Mouse (Mus musculus): Measurements from ENCODE around the gene Tjp1. TPM values are rescaled to one million over a fixed set of nuclear protein-coding genes. Genes with fewer than 3 reads are reported as not detected.

Gene Tjp1
- polyA plus RNA-seq, 1 experiment, result 19.3 TPM

GRCm38 (mm10) chr7:65419926-65420325 lies 107.7 kb downstream of the Tjp1 start:
- Histone ChIP-seq H3K79me3 (ENCODE audit: low read depth) (no peaks in the 10 kb centered on the region), H3K79me2 (ENCODE audit: control insufficient read depth, insufficient read depth) (no peaks in the 10 kb centered on the region), H3K4me3 (ENCODE audit: insufficient read depth, poor library complexity, severe bottlenecking) (no peak overlapping the region), H3ac (ENCODE audit: control insufficient read depth, insufficient read length, low read depth) (no peak overlapping the region), H3K36me3 (ENCODE audit: control insufficient read depth, insufficient read depth) (no peaks in the 10 kb centered on the region), H3K27me3 (ENCODE audit: control insufficient read depth, insufficient read depth, insufficient read length) (no peaks in the 10 kb centered on the region)
- TF ChIP-seq MYOG (IDR thresholded peaks at IDR 0.05; ENCODE audit: control insufficient read depth, extremely low read depth, insufficient read length), result no peak
- TF ChIP-seq MYOD1 (IDR thresholded peaks at IDR 0.05; ENCODE audit: control insufficient read depth, insufficient read length, low read depth), result no peak
- TF ChIP-seq CEBPB (IDR thresholded peaks at IDR 0.05; ENCODE audit: low read depth), result no peak
- TF ChIP-seq CTCF (IDR thresholded peaks at IDR 0.05; ENCODE audit: control insufficient read depth, insufficient read depth, insufficient read length), result no peak
- TF ChIP-seq USF1 (IDR thresholded peaks at IDR 0.05; ENCODE audit: low read depth), result no peak
- no peak for TF ChIP-seq FOSL1 (IDR thresholded peaks at IDR 0.05; ENCODE audit: insufficient read depth, low read length, poor library complexity, severe bottlenecking)
- TF ChIP-seq MAX (IDR thresholded peaks at IDR 0.05), result no peak

GRCm38 (mm10) chr7:65419012-65419411 lies 108.6 kb downstream of the Tjp1 start:
- Histone ChIP-seq H3K27me3 (ENCODE audit: control insufficient read depth, insufficient read depth, insufficient read length) (no peaks in the 10 kb centered on the region), H3K79me3 (ENCODE audit: low read depth) (no peaks in the 10 kb centered on the region), H3ac (ENCODE audit: control insufficient read depth, insufficient read length, low read depth) (no peak overlapping the region), H3K4me3 (ENCODE audit: insufficient read depth, poor library complexity, severe bottlenecking) (no peak overlapping the region), H3K79me2 (ENCODE audit: control insufficient read depth, insufficient read depth) (no peaks in the 10 kb centered on the region), H3K36me3 (ENCODE audit: control insufficient read depth, insufficient read depth) (no peaks in the 10 kb centered on the region)
- TF ChIP-seq MYOG (IDR thresholded peaks at IDR 0.05; ENCODE audit: control insufficient read depth, extremely low read depth, insufficient read length) (no peak), CEBPB (IDR thresholded peaks at IDR 0.05; ENCODE audit: low read depth) (no peak), CTCF (IDR thresholded peaks at IDR 0.05; ENCODE audit: control insufficient read depth, insufficient read depth, insufficient read length) (no peak), MAX (IDR thresholded peaks at IDR 0.05) (no peak), USF1 (IDR thresholded peaks at IDR 0.05; ENCODE audit: low read depth) (no peak), MYOD1 (IDR thresholded peaks at IDR 0.05; ENCODE audit: control insufficient read depth, insufficient read length, low read depth) (no peak), FOSL1 (IDR thresholded peaks at IDR 0.05; ENCODE audit: insufficient read depth, low read length, poor library complexity, severe bottlenecking) (no peak)

- Histone ChIP-seq H3K79me3 (ENCODE audit: low read depth) (no peaks in the 10 kb centered on the region), H3K36me3 (ENCODE audit: control insufficient read depth, insufficient read depth) (no peaks in the 10 kb centered on the region), H3K79me2 (ENCODE audit: control insufficient read depth, insufficient read depth) (no peaks in the 10 kb centered on the region), H3K27me3 (ENCODE audit: control insufficient read depth, insufficient read depth, insufficient read length) (no peaks in the 10 kb centered on the region), H3K4me3 (ENCODE audit: insufficient read depth, poor library complexity, severe bottlenecking) (no peak overlapping the region), H3ac (ENCODE audit: control insufficient read depth, insufficient read length, low read depth) (no peak overlapping the region)
- no peak for TF ChIP-seq CEBPB (IDR thresholded peaks at IDR 0.05; ENCODE audit: low read depth)
- no peak for TF ChIP-seq MAX (IDR thresholded peaks at IDR 0.05)
- TF ChIP-seq MYOG (IDR thresholded peaks at IDR 0.05; ENCODE audit: control insufficient read depth, extremely low read depth, insufficient read length), result no peak
- no peak for TF ChIP-seq CTCF (IDR thresholded peaks at IDR 0.05; ENCODE audit: control insufficient read depth, insufficient read depth, insufficient read length)
- TF ChIP-seq MYOD1 (IDR thresholded peaks at IDR 0.05; ENCODE audit: control insufficient read depth, insufficient read length, low read depth), result no peak
- no peak for TF ChIP-seq USF1 (IDR thresholded peaks at IDR 0.05; ENCODE audit: low read depth)
- no peak for TF ChIP-seq FOSL1 (IDR thresholded peaks at IDR 0.05; ENCODE audit: insufficient read depth, low read length, poor library complexity, severe bottlenecking)
These were observed 109.1 kb downstream of the Tjp1 start for GRCm38 (mm10) chr7:65418366-65418911.

- no peak overlapping the region for H3K4me3 ChIP-seq (ENCODE audit: insufficient read depth, poor library complexity, severe bottlenecking)
- H3K79me3 ChIP-seq (ENCODE audit: low read depth), result no peaks in the 10 kb centered on the region
- no peaks in the 10 kb centered on the region for H3K36me3 ChIP-seq (ENCODE audit: control insufficient read depth, insufficient read depth)
- no peak overlapping the region for H3ac ChIP-seq (ENCODE audit: control insufficient read depth, insufficient read length, low read depth)
- H3K27me3 ChIP-seq (ENCODE audit: control insufficient read depth, insufficient read depth, insufficient read length), result no peaks in the 10 kb centered on the region
- TF ChIP-seq CEBPB (IDR thresholded peaks at IDR 0.05; ENCODE audit: low read depth), result no peak
- TF ChIP-seq USF1 (IDR thresholded peaks at IDR 0.05; ENCODE audit: low read depth), result no peak
- TF ChIP-seq MYOG (IDR thresholded peaks at IDR 0.05; ENCODE audit: control insufficient read depth, extremely low read depth, insufficient read length), result no peak
- no peak for TF ChIP-seq FOSL1 (IDR thresholded peaks at IDR 0.05; ENCODE audit: insufficient read depth, low read length, poor library complexity, severe bottlenecking)
- no peak for TF ChIP-seq MAX (IDR thresholded peaks at IDR 0.05)
- no peak for TF ChIP-seq CTCF (IDR thresholded peaks at IDR 0.05; ENCODE audit: control insufficient read depth, insufficient read depth, insufficient read length)
- no peaks in the 10 kb centered on the region for H3K79me2 ChIP-seq (ENCODE audit: control insufficient read depth, insufficient read depth)
These were observed 110.1 kb downstream of the Tjp1 start for GRCm38 (mm10) chr7:65417231-65418100.

GRCm38 (mm10) chr7:65416506-65416905 lies 111.1 kb downstream of the Tjp1 start:
- Histone ChIP-seq H3K27me3 (ENCODE audit: control insufficient read depth, insufficient read depth, insufficient read length) (no peaks in the 10 kb centered on the region), H3K79me3 (ENCODE audit: low read depth) (no peaks in the 10 kb centered on the region), H3K36me3 (ENCODE audit: control insufficient read depth, insufficient read depth) (no peaks in the 10 kb centered on the region), H3ac (ENCODE audit: control insufficient read depth, insufficient read length, low read depth) (no peak overlapping the region), H3K79me2 (ENCODE audit: control insufficient read depth, insufficient read depth) (no peaks in the 10 kb centered on the region), H3K4me3 (ENCODE audit: insufficient read depth, poor library complexity, severe bottlenecking) (no peak overlapping the region)
- TF ChIP-seq MYOG (IDR thresholded peaks at IDR 0.05; ENCODE audit: control insufficient read depth, extremely low read depth, insufficient read length), result no peak
- no peak for TF ChIP-seq MAX (IDR thresholded peaks at IDR 0.05)
- no peak for TF ChIP-seq MYOD1 (IDR thresholded peaks at IDR 0.05; ENCODE audit: control insufficient read depth, insufficient read length, low read depth)
- TF ChIP-seq CTCF (IDR thresholded peaks at IDR 0.05; ENCODE audit: control insufficient read depth, insufficient read depth, insufficient read length), result no peak
- TF ChIP-seq USF1 (IDR thresholded peaks at IDR 0.05; ENCODE audit: low read depth), result no peak
- TF ChIP-seq FOSL1 (IDR thresholded peaks at IDR 0.05; ENCODE audit: insufficient read depth, low read length, poor library complexity, severe bottlenecking), result no peak
- TF ChIP-seq CEBPB (IDR thresholded peaks at IDR 0.05; ENCODE audit: low read depth), result no peak
